Mouse (Mus musculus): Measurements from ENCODE around the gene Supt5.

Gene Supt5

GRCm38 (mm10) chr7:28350155-28350883 is 11.8 kb upstream of the Supt5 start, which contains the start of gene Rps16:
Gene Rps16 (plus strand): TSS chr7:28350652.
- DNase-seq: peak; percentile 96 to 97

- no peak for DNase-seq
Observed at GRCm38 (mm10) chr7:28348601-28349000, 10.1 kb upstream of the Supt5 start.

- DNase-seq: no peak
Observed at GRCm38 (mm10) chr7:28347746-28348145, 9.2 kb upstream of the Supt5 start.

GRCm38 (mm10) chr7:28344637-28345036 is 6.1 kb upstream of the Supt5 start:
- peak; percentile 85 to 86 for DNase-seq

- DNase-seq: no peak
Observed at GRCm38 (mm10) chr7:28341381-28341780, 2.8 kb upstream of the Supt5 start.

- peak; percentile 71 to 72 for DNase-seq
Observed at GRCm38 (mm10) chr7:28339213-28339917, 819 bp upstream of the Supt5 start.

- DNase-seq: no peak
Observed at GRCm38 (mm10) chr7:28335471-28335870, 3.1 kb downstream of the Supt5 start.

- DNase-seq: no peak
Observed at GRCm38 (mm10) chr7:28334534-28334933, 4.0 kb downstream of the Supt5 start.

- DNase-seq: no peak
Observed at GRCm38 (mm10) chr7:28328260-28328659, 10.3 kb downstream of the Supt5 start.

- peak in 1 of 2 experiments; percentile 12 for DNase-seq
Observed at GRCm38 (mm10) chr7:28326457-28326856, 12.1 kb downstream of the Supt5 start.

GRCm38 (mm10) chr7:28325293-28325692 is 13.3 kb downstream of the Supt5 start:
- DNase-seq: no peak

GRCm38 (mm10) chr7:28321974-28322720 is 16.4 kb downstream of the Supt5 start:
- DNase-seq: no peak

GRCm38 (mm10) chr7:28318714-28319113 is 19.8 kb downstream of the Supt5 start:
- DNase-seq: no peak

GRCm38 (mm10) chr7:28318036-28318435 is 20.5 kb downstream of the Supt5 start:
- no peak for DNase-seq

- DNase-seq: peak; percentile 96
Observed at GRCm38 (mm10) chr7:28311926-28312543, 26.5 kb downstream of the Supt5 start, which contains the start of gene Timm50. Gene Timm50 (minus strand): TSS chr7:28312072.

GRCm38 (mm10) chr7:28311151-28311925 is 27.2 kb downstream of the Supt5 start:
- peak in 1 of 2 experiments; percentile 4 for DNase-seq

GRCm38 (mm10) chr7:28309737-28310136 is 28.8 kb downstream of the Supt5 start:
- DNase-seq: no peak

GRCm38 (mm10) chr7:28306216-28306615 is 32.3 kb downstream of the Supt5 start:
- no peak for DNase-seq

- DNase-seq: no peak
Observed at GRCm38 (mm10) chr7:28305641-28306040, 32.9 kb downstream of the Supt5 start.

GRCm38 (mm10) chr7:28301616-28302433 is 36.7 kb downstream of the Supt5 start, which contains the start of gene Dll3:
Gene Dll3 (minus strand): TSS chr7:28302238.
- peak; percentile 57 to 59 for DNase-seq
